Mouse (Mus musculus) liver, embryonic 11.5 days (tissue): ENCODE measurements at regions not wholly inside any gene's neighbourhood (a gene's known extent, or its start where the extent isn't known, plus 50 kb on each side); places are given as distances from the start of the nearest gene placed in this dataset.
A peak's percentile ranks its signal among the peaks of the same experiment; 100 is the strongest.

Experiments used
- ATAC-seq: fragments of 200-750 bp; cut with Nextera tagmentation; replicated peaks from 2 replicates; pipeline ENCODE4 v1.8.0; 2017; ENCODE audit warnings: moderate number of reproducible peaks, mild to moderate bottlenecking, moderate TSS enrichment, moderate library complexity; ENCODE audit not compliant: low FRiP score
- DNase-seq: peaks from one replicate; pipeline ENCODE4 v3.0.0-alpha.2; 2017; ENCODE audit warnings: low spot score
- H3K27ac ChIP-seq: fragments of 300-500 bp; sonication (generic); 2 replicates; pipeline ENCODE4 v1.5.1; 2014; ENCODE audit warnings: mild to moderate bottlenecking, low read depth, low read length, control low read depth
- H3K27me3 ChIP-seq: fragments of 300-500 bp; sonication (generic); replicated peaks from 2 replicates; pipeline ENCODE4 v1.6.1; 2014; ENCODE audit warnings: low read length, mixed read lengths; ENCODE audit not compliant: control insufficient read depth, insufficient read depth
- H3K36me3 ChIP-seq: fragments of 300-500 bp; sonication (generic); 2 replicates; pipeline ENCODE4 v1.6.1; 2014; ENCODE audit warnings: mild to moderate bottlenecking, low read length, moderate library complexity, mixed read lengths; ENCODE audit not compliant: control insufficient read depth, insufficient read depth
- H3K4me1 ChIP-seq: fragments of 300-500 bp; sonication (generic); replicated peaks from 2 replicates; pipeline ENCODE4 v1.6.1; 2014; ENCODE audit warnings: low read length, mixed read lengths; ENCODE audit not compliant: control insufficient read depth, insufficient read depth
- H3K4me2 ChIP-seq: fragments of 300-500 bp; sonication (generic); 2 replicates; pipeline ENCODE4 v1.6.1; 2014; ENCODE audit warnings: mild to moderate bottlenecking, control low read depth, moderate library complexity
- H3K4me3 ChIP-seq: fragments of 300-500 bp; sonication (generic); 2 replicates; pipeline ENCODE4 v1.5.1; 2014; ENCODE audit warnings: low read depth, low read length, control low read depth
- H3K9ac ChIP-seq: fragments of 300-500 bp; sonication (generic); 2 replicates; pipeline ENCODE4 v1.6.1; 2014; ENCODE audit warnings: low read depth, low read length, control low read depth
- H3K9me3 ChIP-seq: fragments of 300-500 bp; sonication (generic); 2 replicates; pipeline ENCODE4 v1.6.1; 2016; ENCODE audit warnings: low read length, inconsistent platforms, mixed read lengths; ENCODE audit not compliant: control insufficient read depth
- WGBS: fragments of 180-500 bp; shearing (Covaris S2); extraction: QIAGEN DNeasy Blood & Tissue Kit; methylation state at CpG from one replicate; pipeline ENCODE4 v1.1.7; 2014; 5-methylcytosine and 5-hydroxymethylcytosine counted together

DNA sequence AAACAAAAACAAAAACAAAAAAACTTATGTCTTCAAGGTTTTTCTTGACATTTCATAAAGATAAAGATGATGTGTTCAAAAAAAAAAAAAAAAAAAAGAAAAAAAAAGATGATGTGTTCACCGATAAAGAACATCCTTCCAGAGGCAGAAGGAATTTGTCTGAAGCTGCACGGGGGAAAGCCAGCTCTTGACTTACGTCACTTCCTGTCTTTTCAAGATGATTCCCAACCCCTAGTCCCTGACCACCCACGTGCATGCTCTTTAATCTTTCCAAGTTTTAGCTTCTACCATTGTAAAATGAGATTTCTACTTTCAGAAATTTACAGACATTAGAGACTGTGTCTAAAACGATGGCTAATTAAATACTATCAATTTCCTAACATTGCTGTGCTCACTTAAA, 108.5 kb upstream of the Bank1 start:
- no peak overlapping the region for H3K4me2 ChIP-seq
- ATAC-seq (no peak), DNase-seq (no peak)
- no peaks in the 10 kb centered on the region for H3K4me1 ChIP-seq
- no peaks in the 10 kb centered on the region for H3K27me3 ChIP-seq
- no peaks in the 10 kb centered on the region for H3K36me3 ChIP-seq
- H3K27ac ChIP-seq: no peak overlapping the region
- WGBS: 61% methylated on average over 5 of the region's 5 CpGs
- no peaks in the 10 kb centered on the region for H3K9me3 ChIP-seq
- H3K4me3 ChIP-seq: no peak overlapping the region
- H3K9ac ChIP-seq: no peak overlapping the region

DNA sequence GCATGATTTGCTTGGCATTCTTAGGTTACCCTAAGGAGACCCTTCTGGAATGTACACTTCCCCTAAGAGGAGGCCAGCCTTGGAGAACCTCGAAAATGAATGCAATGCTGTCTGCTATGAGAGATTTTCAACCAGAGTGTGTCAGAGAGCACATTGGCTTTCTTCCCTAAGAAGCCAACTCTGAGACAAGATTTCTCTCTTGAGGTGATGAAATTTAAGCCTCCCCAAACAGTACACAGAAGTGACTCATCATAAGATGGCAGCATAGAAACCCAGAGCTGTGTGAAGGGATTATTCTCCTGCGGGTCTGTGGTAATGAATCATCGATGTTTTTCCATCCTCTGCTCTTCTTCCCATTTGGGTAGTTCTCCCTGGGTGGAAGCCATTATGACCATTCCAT, 106.2 kb upstream of the Bank1 start:
- ATAC-seq: no peak
- Histone ChIP-seq H3K4me3 (no peak overlapping the region), H3K4me2 (no peak overlapping the region), H3K9ac (no peak overlapping the region), H3K27me3 (no peaks in the 10 kb centered on the region), H3K4me1 (no peaks in the 10 kb centered on the region), H3K36me3 (no peaks in the 10 kb centered on the region), H3K9me3 (no peaks in the 10 kb centered on the region), H3K27ac (no peak overlapping the region)
- no peak for DNase-seq
- 81% methylated on average over 3 of the region's 3 CpGs for WGBS

DNA sequence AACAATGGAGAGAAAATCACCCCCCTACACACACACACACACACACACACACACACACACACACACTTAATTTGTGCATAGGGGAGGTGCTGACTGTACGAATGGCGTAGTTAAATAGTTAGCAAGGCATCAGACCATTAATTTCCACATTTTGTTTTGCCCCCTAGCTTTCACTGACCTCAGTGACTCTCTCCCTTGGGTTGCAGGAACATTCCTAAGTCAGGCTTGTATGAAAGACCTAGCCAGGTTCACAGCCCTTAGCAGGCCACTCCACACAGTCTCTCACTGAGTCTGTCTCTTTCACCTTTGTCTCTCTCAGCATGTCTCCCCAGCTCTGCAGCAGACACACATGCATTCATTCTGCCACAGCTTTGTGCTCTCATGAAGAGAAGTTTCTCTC, 101.6 kb upstream of the Bank1 start:
- no peak overlapping the region for H3K9ac ChIP-seq
- no peak overlapping the region for H3K4me3 ChIP-seq
- H3K4me1 ChIP-seq: no peaks in the 10 kb centered on the region
- no peaks in the 10 kb centered on the region for H3K27me3 ChIP-seq
- WGBS: 84% methylated on average over 2 of the region's 2 CpGs
- no peak overlapping the region for H3K4me2 ChIP-seq
- no peaks in the 10 kb centered on the region for H3K36me3 ChIP-seq
- DNase-seq: no peak
- no peak for ATAC-seq
- H3K27ac ChIP-seq: no peak overlapping the region
- no peaks in the 10 kb centered on the region for H3K9me3 ChIP-seq

DNA sequence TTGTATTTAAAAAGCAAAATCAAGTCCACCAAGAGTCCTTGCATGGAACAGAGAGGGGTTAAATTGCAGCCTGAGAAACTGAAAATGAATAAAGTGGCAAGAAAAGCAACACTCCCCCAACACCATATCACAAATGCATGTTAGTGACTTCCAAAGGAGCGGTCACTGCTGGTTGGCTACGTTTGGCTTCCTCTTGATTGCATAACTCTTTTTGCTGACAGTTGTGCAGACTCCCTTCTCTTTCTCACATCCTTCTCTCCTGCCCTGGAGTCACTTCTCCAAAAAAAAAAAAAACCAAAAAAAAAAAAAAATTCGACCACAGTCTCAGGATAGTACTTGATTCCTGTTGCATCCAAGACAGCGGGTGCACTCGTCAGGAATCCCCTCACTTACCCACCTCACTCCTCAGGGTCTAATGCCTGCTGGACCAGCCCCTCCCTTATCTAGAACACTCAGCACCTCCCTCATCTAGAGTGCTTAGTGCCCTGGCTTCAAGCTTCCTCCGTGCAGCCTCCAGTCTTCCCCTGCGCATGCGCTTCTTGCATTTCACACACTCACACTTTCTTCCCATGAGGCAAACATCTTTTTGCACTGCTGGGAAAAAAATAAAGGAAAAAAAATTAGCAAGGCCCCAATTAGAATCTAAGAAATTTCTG, 100.8 kb upstream of the Bank1 start:
- H3K9ac ChIP-seq: no peak overlapping the region
- ATAC-seq (peak; percentile 39; the same call in 1 of the 2 replicates), DNase-seq (no peak)
- H3K27me3 ChIP-seq: no peaks in the 10 kb centered on the region
- no peak overlapping the region; the same call in 1 of the 2 replicates for H3K4me2 ChIP-seq
- no peak overlapping the region for H3K4me3 ChIP-seq
- H3K9me3 ChIP-seq: no peaks in the 10 kb centered on the region
- H3K4me1 ChIP-seq: no peaks in the 10 kb centered on the region
- H3K36me3 ChIP-seq: no peaks in the 10 kb centered on the region
- no peak overlapping the region for H3K27ac ChIP-seq
- WGBS: 35% methylated on average over 8 of the region's 8 CpGs

DNA sequence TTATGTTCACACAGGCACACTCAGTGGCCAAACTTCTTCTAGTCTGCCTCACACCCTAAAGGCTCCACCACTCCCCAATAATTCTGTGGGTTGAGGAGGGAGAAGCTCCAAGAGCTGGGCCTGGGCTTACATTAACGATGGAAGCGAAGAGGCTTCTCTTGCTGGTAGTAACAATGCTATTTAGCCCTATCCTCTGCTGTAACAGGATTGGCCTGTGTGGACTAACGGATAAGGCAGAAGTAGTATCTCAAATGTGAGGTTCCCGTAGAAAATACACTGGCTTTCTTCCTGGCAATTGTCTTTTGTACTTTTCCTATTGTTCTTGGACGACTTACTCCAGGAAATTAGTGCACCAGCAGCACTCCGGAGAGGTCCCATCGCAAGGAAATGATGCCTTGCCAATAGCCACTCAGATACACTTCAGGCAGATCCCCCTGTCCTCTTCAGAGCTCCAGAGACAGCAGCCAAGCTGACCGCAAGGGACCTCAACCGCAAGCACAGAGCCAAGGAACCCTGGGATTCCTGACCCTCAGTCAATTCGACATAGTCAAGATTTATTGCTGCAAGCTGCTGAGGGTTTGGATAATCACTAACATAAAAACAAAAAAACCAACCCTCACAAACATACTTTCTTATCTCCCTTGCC, 96.2 kb upstream of the Bank1 start:
- H3K27ac ChIP-seq: no peak overlapping the region
- 67% methylated on average over 10 of the region's 10 CpGs for WGBS
- H3K36me3 ChIP-seq: no peaks in the 10 kb centered on the region
- no peak overlapping the region for H3K4me2 ChIP-seq
- H3K4me3 ChIP-seq: no peak overlapping the region
- H3K4me1 ChIP-seq: no peaks in the 10 kb centered on the region
- ATAC-seq (0 out of 2 replicates have a peak, but pooled peaks have one; percentile 32), DNase-seq (no peak)
- H3K27me3 ChIP-seq: no peaks in the 10 kb centered on the region
- H3K9ac ChIP-seq: no peak overlapping the region
- no peaks in the 10 kb centered on the region for H3K9me3 ChIP-seq

DNA sequence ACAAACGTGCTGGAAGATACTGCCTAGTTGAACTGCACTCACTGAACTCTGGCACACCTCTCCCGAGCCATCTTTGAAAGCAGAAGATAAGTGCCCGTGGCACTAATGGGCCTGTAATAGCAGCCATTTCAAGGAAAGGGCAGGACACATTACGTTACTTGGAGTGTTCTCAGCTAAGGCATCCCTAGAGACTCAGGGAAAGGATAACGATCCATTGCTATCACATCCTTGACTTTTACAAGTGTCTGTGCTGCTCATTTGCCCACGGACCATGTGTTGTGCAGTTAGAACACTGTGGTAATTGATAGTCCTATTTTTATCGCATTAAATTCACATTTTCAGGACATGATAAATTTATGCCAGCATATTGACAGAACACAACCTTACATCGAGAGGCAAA, 79.7 kb upstream of the Bank1 start:
- DNase-seq (no peak), ATAC-seq (no peak)
- Histone ChIP-seq H3K4me1 (no peaks in the 10 kb centered on the region), H3K27me3 (no peaks in the 10 kb centered on the region), H3K9me3 (no peaks in the 10 kb centered on the region), H3K36me3 (no peaks in the 10 kb centered on the region), H3K4me3 (no peak overlapping the region), H3K27ac (no peak overlapping the region), H3K9ac (no peak overlapping the region), H3K4me2 (no peak overlapping the region)
- 82% methylated on average over 8 of the region's 8 CpGs for WGBS

DNA sequence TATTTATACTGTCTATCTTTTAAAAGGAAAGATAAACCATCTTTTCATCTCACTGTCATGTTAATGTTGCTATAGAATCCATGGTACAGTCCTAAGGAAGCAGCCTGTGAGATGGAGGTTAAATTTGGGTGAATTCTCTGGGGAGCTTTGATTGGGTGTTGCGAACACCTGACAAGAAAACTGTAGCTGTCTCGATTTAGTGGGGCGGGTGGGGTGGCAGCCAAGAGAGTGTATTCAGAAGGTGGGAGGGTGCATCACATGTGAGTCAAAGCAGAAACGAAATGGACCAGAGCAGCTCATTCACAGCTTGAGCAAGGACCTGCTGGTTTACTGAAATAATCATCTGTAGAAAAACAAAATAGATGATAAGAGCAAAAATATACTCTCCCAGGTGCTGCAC, 57.4 kb upstream of the Bank1 start:
- ATAC-seq: no peak
- DNase-seq: no peak
- Histone ChIP-seq H3K4me2 (no peak overlapping the region), H3K27me3 (no peaks in the 10 kb centered on the region), H3K36me3 (no peaks in the 10 kb centered on the region), H3K4me3 (no peak overlapping the region), H3K4me1 (no peaks in the 10 kb centered on the region), H3K9ac (no peak overlapping the region), H3K27ac (no peak overlapping the region), H3K9me3 (no peaks in the 10 kb centered on the region)
- 80% methylated on average over 4 of the region's 4 CpGs for WGBS

DNA sequence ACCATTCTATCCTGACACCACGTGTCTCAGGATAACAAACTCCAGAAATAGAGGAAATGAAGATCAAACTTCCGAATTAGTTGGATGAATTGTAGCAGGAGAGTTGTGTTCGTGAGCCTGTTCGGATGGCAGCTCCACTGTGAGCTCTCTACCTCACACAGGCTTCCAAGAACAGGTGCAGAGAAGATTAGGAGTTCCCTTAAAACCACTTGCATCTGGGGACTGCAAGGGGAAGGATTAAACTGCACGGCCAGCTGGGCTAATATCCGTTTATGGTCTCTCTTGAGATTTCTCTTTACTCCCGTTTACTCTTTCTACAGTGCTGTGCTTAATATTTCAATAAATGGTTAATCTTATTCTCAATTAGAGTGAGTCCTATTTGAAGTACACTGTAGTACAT, 54.8 kb upstream of the Bank1 start:
- 71% methylated on average over 7 of the region's 7 CpGs for WGBS
- no peaks in the 10 kb centered on the region for H3K9me3 ChIP-seq
- H3K36me3 ChIP-seq: no peaks in the 10 kb centered on the region
- ATAC-seq (no peak), DNase-seq (no peak)
- no peak overlapping the region for H3K4me3 ChIP-seq
- no peaks in the 10 kb centered on the region for H3K4me1 ChIP-seq
- no peak overlapping the region for H3K27ac ChIP-seq
- H3K27me3 ChIP-seq: no peaks in the 10 kb centered on the region
- H3K9ac ChIP-seq: no peak overlapping the region
- H3K4me2 ChIP-seq: no peak overlapping the region

DNA sequence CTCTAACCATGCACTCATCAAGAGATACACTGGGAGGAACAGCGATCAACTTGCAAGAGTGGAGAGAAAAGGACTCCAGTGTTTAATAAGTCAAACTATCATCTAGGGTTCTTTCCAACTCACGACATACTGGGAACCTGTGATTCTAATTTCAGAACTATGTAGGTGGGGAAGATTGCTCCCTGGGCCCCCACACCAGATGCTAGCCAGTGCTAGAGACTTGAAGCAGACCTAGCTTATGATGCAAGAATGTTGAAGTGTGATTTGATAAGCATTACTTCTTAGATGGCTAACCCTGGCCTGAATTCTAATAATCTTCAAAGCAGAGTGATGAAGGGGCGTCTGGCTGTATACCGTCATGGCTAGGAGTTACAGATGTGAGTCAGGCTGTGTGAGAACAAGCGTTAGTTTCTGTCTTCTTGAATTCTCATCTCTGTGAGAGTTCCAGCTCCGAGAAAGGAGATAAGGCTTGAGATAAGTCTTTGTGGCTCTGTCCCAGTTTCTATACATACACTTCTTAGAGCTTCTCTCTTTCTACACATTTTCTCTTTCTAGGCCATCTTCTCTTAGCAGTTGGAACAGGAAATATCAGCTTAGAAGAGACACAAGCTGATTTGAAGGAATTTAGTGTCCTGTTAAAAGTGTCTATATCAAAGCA, 54.0 kb upstream of the Bank1 start:
- H3K27ac ChIP-seq: no peak overlapping the region
- no peaks in the 10 kb centered on the region for H3K9me3 ChIP-seq
- DNase-seq (no peak), ATAC-seq (no peak)
- no peak overlapping the region for H3K9ac ChIP-seq
- no peak overlapping the region for H3K4me3 ChIP-seq
- H3K36me3 ChIP-seq: no peaks in the 10 kb centered on the region
- H3K4me1 ChIP-seq: no peaks in the 10 kb centered on the region
- 63% methylated on average over 6 of the region's 6 CpGs for WGBS
- H3K4me2 ChIP-seq: no peak overlapping the region
- H3K27me3 ChIP-seq: no peaks in the 10 kb centered on the region
